Mouse (Mus musculus) intestine, embryonic 14.5 days (tissue): ENCODE data around the gene Hykk. TPM values are rescaled to one million over a fixed set of nuclear protein-coding genes. Genes with fewer than 3 reads are reported as not detected.
"Not testable (repeated sequence)": the region's sequence is repeated elsewhere in the genome, so short reads cannot be mapped to it uniquely, and the experiment has no call there.

Source experiments
- ATAC-seq: fragments of 200-750 bp; cut with Nextera tagmentation; replicated peaks from 2 replicates; pipeline ENCODE4 v1.8.0; 2017; ENCODE audit warnings: low read depth, moderate number of reproducible peaks, moderate TSS enrichment, moderate library complexity; ENCODE audit not compliant: low FRiP score, low TSS enrichment
- DNase-seq: peaks from one replicate; pipeline ENCODE4 v3.0.0-alpha.2; 2018; ENCODE audit warnings: low spot score
- H3K27ac ChIP-seq: fragments of 300-500 bp; sonication (generic); 2 replicates; pipeline ENCODE4 v1.5.1; 2014; ENCODE audit warnings: low read depth, mild to moderate bottlenecking, control low read depth
- H3K27me3 ChIP-seq: fragments of 300-500 bp; sonication (generic); replicated peaks from 2 replicates; pipeline ENCODE4 v1.6.1; 2014; ENCODE audit warnings: low read length, control low read depth; ENCODE audit not compliant: control insufficient read depth, insufficient read depth
- H3K36me3 ChIP-seq: fragments of 300-500 bp; sonication (generic); 2 replicates; pipeline ENCODE4 v1.6.1; 2014; ENCODE audit warnings: low read length, control low read depth; ENCODE audit not compliant: control insufficient read depth, insufficient read depth
- H3K4me1 ChIP-seq: fragments of 300-500 bp; sonication (generic); replicated peaks from 2 replicates; pipeline ENCODE4 v1.6.1; 2014; ENCODE audit warnings: low read length, control low read depth, mixed read lengths; ENCODE audit not compliant: control insufficient read depth, insufficient read depth
- H3K4me2 ChIP-seq: fragments of 300-500 bp; sonication (generic); 2 replicates; pipeline ENCODE4 v1.6.1; 2014; ENCODE audit warnings: low read length
- H3K4me3 ChIP-seq: fragments of 300-500 bp; sonication (generic); 2 replicates; pipeline ENCODE4 v1.5.1; 2014; ENCODE audit warnings: low read depth, low read length, control low read depth, mixed read lengths
- H3K9ac ChIP-seq: fragments of 300-500 bp; sonication (generic); 2 replicates; pipeline ENCODE4 v1.6.1; 2014; ENCODE audit warnings: mild to moderate bottlenecking, low read length
- H3K9me3 ChIP-seq: fragments of 300-500 bp; sonication (generic); 2 replicates; pipeline ENCODE4 v1.6.1; 2016; ENCODE audit warnings: low read length, control low read depth; ENCODE audit not compliant: control insufficient read depth
- WGBS: fragments of 180-500 bp; shearing (Covaris S2); extraction: QIAGEN DNeasy Blood & Tissue Kit; methylation state at CpG from one replicate; pipeline ENCODE4 v1.1.7; 2014; 5-methylcytosine and 5-hydroxymethylcytosine counted together
- polyA plus RNA-seq: library from polyadenylated mRNA; unstranded; fragments of >200 nt; fragmentation: Nextera tagmentation; extraction: Ambion mirVana; gene quantifications from 2 replicates; pipeline ENCODE4 v1.2.1, GENCODE M21; 2014

The Hykk gene
- polyA plus RNA-seq, 1 experiment from 2014 or later, result 3.9 TPM

GRCm38 (mm10) chr9:54919946-54920345 lies 2.9 kb downstream of the Hykk start:
- DNase-seq, result no peak
- H3K4me3 ChIP-seq, result no peak overlapping the region
- H3K9me3 ChIP-seq, result no peaks in the 10 kb centered on the region
- no peaks in the 10 kb centered on the region for H3K36me3 ChIP-seq
- no peak overlapping the region for H3K4me2 ChIP-seq
- no peaks in the 10 kb centered on the region for H3K27me3 ChIP-seq
- WGBS, result 59% methylated on average over 4 of the region's 4 CpGs
- peaks cover 10% of the 10 kb centered on the region; the same call in 1 of the 2 replicates for H3K4me1 ChIP-seq
- ATAC-seq, result no peak
- H3K9ac ChIP-seq, result no peak overlapping the region
- no peak overlapping the region for H3K27ac ChIP-seq

GRCm38 (mm10) chr9:54930741-54931140 lies 13.7 kb downstream of the Hykk start:
- Histone ChIP-seq H3K36me3 (no peaks in the 10 kb centered on the region), H3K9me3 (no peaks in the 10 kb centered on the region), H3K9ac (no peak overlapping the region), H3K27ac (no peak overlapping the region), H3K4me3 (no peak overlapping the region), H3K4me2 (no peak overlapping the region), H3K4me1 (no peaks in the 10 kb centered on the region), H3K27me3 (no peaks in the 10 kb centered on the region)
- DNase-seq, result no peak
- no peak for ATAC-seq
- WGBS, result 95% methylated on average over 1 of the region's 1 CpGs

GRCm38 (mm10) chr9:54931765-54932164 lies 14.7 kb downstream of the Hykk start:
- Histone ChIP-seq H3K4me2 (no peak overlapping the region), H3K27ac (no peak overlapping the region), H3K9me3 (no peaks in the 10 kb centered on the region), H3K9ac (no peak overlapping the region), H3K27me3 (no peaks in the 10 kb centered on the region), H3K36me3 (no peaks in the 10 kb centered on the region), H3K4me1 (no peaks in the 10 kb centered on the region), H3K4me3 (no peak overlapping the region)
- no peak for ATAC-seq
- WGBS, result 0% methylated on average over 1 of the region's 1 CpGs
- DNase-seq, result no peak

- Histone ChIP-seq H3K36me3 (no peaks in the 10 kb centered on the region), H3K9ac (no peak overlapping the region), H3K27ac (no peak overlapping the region), H3K27me3 (no peaks in the 10 kb centered on the region), H3K9me3 (no peaks in the 10 kb centered on the region), H3K4me2 (no peak overlapping the region), H3K4me3 (no peak overlapping the region), H3K4me1 (no peaks in the 10 kb centered on the region)
- 57% methylated on average over 2 of the region's 2 CpGs for WGBS
- DNase-seq, result no peak
- ATAC-seq, result no peak
Measured at GRCm38 (mm10) chr9:54932379-54932778, 15.3 kb downstream of the Hykk start.

- no peak for DNase-seq
- no peak overlapping the region for H3K27ac ChIP-seq
- H3K36me3 ChIP-seq, result no peaks in the 10 kb centered on the region
- WGBS, result 86% methylated on average over 4 of the region's 4 CpGs
- H3K9me3 ChIP-seq, result no peaks in the 10 kb centered on the region
- no peak overlapping the region for H3K4me2 ChIP-seq
- ATAC-seq, result no peak
- no peak overlapping the region for H3K4me3 ChIP-seq
- H3K4me1 ChIP-seq, result no peaks in the 10 kb centered on the region
- H3K9ac ChIP-seq, result no peak overlapping the region
- no peaks in the 10 kb centered on the region for H3K27me3 ChIP-seq
Measured at GRCm38 (mm10) chr9:54942071-54942470, 25.0 kb downstream of the Hykk start.

GRCm38 (mm10) chr9:54944467-54944866 lies 27.4 kb downstream of the Hykk start:
- H3K4me2 ChIP-seq, result no peak overlapping the region
- WGBS, result 71% methylated on average over 2 of the region's 2 CpGs
- no peaks in the 10 kb centered on the region for H3K36me3 ChIP-seq
- no peaks in the 10 kb centered on the region for H3K9me3 ChIP-seq
- H3K9ac ChIP-seq, result no peak overlapping the region
- no peak overlapping the region for H3K27ac ChIP-seq
- H3K4me1 ChIP-seq, result no peaks in the 10 kb centered on the region
- no peak overlapping the region for H3K4me3 ChIP-seq
- ATAC-seq (no peak), DNase-seq (no peak)
- H3K27me3 ChIP-seq, result no peaks in the 10 kb centered on the region

GRCm38 (mm10) chr9:54946256-54946655 lies 29.2 kb downstream of the Hykk start:
- no peaks in the 10 kb centered on the region for H3K9me3 ChIP-seq
- ATAC-seq, result no peak
- DNase-seq, result no peak
- H3K9ac ChIP-seq, result no peak overlapping the region
- H3K27ac ChIP-seq, result no peak overlapping the region
- H3K36me3 ChIP-seq, result no peaks in the 10 kb centered on the region
- no peaks in the 10 kb centered on the region for H3K27me3 ChIP-seq
- H3K4me3 ChIP-seq, result no peak overlapping the region
- 73% methylated on average over 16 of the region's 16 CpGs for WGBS
- no peak overlapping the region for H3K4me2 ChIP-seq
- peaks cover under 1% of the 10 kb centered on the region for H3K4me1 ChIP-seq

- ATAC-seq (no peak), DNase-seq (no peak)
- Histone ChIP-seq H3K4me2 (no peak overlapping the region), H3K27ac (no peak overlapping the region), H3K9me3 (no peaks in the 10 kb centered on the region), H3K4me3 (no peak overlapping the region), H3K27me3 (no peaks in the 10 kb centered on the region), H3K9ac (no peak overlapping the region), H3K36me3 (peaks cover 24% of the 10 kb centered on the region), H3K4me1 (peaks cover 12% of the 10 kb centered on the region)
Measured at GRCm38 (mm10) chr9:54949465-54949864, 32.4 kb downstream of the Hykk start.

GRCm38 (mm10) chr9:54950162-54950561 lies 33.1 kb downstream of the Hykk start:
- 50% methylated on average over 8 of the region's 8 CpGs for WGBS
- not testable (repeated sequence) for DNase-seq, H3K27me3 ChIP-seq, H3K9me3 ChIP-seq
- Histone ChIP-seq H3K4me3 (peak overlapping the region; percentile 83), H3K27ac (peak overlapping the region; percentile 91), H3K36me3 (peaks cover 31% of the 10 kb centered on the region), H3K4me2 (peak overlapping the region; percentile 90), H3K4me1 (peaks cover 12% of the 10 kb centered on the region), H3K9ac (peak overlapping the region; percentile 79)
- peak; percentile 16; the same call in 1 of the 2 replicates for ATAC-seq
